Mouse (Mus musculus) E14TG2a.4 (cell line): ENCODE results near the gene Efcab10.
A peak's percentile ranks its signal among the peaks of the same experiment; 100 is the strongest.

Source experiments
- CTCF ChIP-seq: conservative IDR thresholded peaks from 2 replicates; pipeline ENCODE4 v1.5.1; 2014; ENCODE audit warnings: low read length
- NANOG ChIP-seq: IDR thresholded peaks from 2 replicates; pipeline ENCODE4 v1.6.1; 2014; ENCODE audit warnings: borderline replicate concordance, low read length, mixed read lengths
- POU5F1 ChIP-seq: IDR thresholded peaks from 2 replicates; pipeline ENCODE4 v1.6.1; 2014; ENCODE audit warnings: low read length, borderline replicate concordance

- TF ChIP-seq CTCF (peak; percentile 96), POU5F1 (no peak), NANOG (no peak)
Observed at GRCm38 (mm10) chr12:33379624-33380445, 14.8 kb upstream of the Efcab10 start.
